Mouse (Mus musculus): ENCODE measurements around the gene Gpr162.

DNA sequence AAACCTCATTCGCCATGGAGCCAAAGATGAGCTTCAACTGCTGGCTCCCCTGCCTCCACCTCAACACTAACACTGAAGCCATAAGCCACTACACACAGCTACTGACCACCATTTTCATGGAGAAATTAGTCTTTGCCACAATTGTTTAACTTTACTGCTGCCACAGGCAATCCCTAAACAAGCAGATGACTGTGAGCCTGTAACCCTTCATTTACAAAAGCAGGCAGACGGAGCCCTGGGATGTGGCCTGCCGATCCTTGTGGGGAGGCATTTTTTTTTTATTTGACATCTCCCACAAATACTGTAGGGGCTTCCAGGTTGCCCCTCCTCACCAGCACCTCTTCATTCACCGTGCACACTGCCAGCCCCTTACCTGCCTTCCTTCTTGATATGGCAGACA, 47.2 kb downstream of the Gpr162 start:
- TF ChIP-seq GATA1 (IDR thresholded peaks at IDR 0.05; ENCODE audit: borderline replicate concordance, low read length) (no peak), FLI1 (IDR thresholded peaks at IDR 0.05; ENCODE audit: low read length) (no peak)
